Mouse (Mus musculus) kidney, postnatal 25 days (tissue): ENCODE results near the gene Nckap5.

ENCODE experiments used
- DNase-seq, 2 experiments: peaks; one replicate each; pipeline ENCODE4 v3.0.0; 2021; ENCODE audit warnings: mixed read lengths in 2 of 2

The Nckap5 gene

DNA sequence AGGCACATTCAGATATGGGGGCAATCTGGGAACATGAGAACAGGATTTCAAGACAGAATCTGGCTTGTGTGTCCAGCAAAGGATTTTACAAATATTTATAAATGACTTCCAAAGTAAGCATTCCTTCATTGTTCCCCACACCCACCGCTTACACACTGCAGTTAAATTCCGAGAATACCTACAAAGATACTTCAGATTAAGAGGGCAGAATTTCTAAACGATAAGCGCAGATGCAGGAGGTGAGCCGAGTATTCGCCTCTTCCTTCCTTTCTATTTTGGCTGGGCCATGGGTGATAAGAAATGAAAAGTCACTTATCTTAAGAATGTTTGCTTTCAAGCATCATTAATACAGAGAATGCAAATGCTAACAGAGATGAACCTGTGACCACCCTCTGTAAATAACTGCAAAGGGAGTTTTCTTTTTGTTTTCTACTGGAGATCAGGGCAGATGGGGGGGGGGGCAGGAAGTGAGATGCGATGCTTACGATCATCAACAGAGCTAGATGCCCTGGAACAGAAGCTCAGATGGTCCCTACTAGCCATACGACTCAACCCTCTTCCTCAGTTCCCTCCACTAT is 213.0 kb downstream of the Nckap5 start:
- no peak for DNase-seq

DNA sequence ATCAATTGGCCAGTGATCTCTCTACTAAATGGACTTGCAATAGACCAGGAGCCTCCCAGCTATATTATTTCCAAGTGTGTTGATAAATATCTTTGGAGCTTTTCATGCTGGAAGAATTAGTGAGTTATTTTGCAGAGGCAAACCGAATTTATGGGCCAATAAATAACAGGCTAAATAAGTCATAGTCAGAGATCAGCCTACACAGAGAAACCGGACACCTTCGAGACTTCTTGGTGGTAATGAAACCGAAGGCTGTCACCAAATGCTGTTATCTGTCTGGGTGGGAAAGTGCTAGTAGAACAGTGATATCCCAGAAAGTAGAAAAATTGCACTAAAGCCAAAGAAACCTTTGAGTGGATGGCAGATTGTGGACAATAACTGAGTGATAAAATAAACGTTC is 213.6 kb downstream of the Nckap5 start:
- no peak for DNase-seq

- no peak for DNase-seq
Observed at GRCm38 (mm10) chr1:126612916-126613315, 217.7 kb downstream of the Nckap5 start.

DNA sequence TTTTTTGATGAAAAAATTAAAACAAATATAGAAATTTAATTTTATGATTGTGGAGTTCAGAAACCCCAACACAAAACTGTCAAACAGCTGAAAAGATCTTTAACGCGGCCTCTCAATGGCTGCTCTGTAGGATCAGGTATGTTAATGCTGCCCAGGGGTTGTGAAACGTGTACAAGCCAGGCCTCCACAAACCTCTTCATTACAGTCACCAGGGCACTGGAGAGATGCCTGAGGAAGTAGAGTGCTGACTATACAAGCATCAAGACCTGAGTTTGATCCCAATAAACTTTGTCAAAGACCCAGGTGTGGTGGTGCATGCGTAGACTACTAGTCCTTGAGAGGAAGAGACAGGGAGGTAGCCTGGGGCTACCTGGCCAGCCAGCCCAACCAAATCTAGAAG is 222.0 kb downstream of the Nckap5 start:
- no peak for DNase-seq

DNA sequence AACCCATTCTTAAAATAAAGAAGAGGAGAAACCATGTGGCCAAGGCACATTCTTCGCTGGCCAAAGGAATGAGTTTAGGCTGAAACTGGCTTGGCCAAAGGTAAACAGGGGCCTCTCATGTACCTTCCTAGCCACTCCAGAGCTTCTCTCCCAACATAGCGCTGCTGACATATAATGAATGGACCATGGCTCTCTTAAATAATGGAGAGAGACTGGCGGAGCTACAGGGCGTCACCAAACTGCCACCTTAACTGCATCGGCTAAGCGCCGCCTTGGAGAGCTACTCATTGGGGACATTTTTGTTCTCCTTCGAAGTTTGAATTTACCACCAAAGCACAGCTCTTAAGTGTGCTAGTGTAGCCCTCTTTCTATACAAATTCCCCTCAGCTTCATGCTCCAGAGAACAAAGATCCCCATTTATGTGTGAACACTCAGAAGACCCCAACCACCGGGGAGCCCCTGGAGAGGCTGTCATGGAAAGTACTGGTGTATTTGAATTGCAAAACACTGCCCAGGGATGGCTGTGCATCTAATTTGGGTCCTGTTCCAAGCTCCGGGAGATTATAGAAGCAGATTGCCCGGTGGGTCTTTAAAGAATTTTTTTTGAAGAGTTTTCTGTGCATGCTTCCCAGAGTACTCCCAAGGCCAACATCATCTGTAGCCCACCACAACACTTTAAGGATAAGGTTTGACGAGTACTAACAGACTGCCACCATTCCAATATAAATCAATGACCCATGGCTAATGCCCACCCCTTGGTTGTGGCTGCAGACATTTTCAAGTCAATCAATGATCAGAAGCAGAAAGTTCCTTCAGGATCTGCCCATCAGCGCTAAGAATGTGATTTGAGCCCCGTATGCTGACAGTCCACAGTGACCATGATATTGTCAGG is 224.2 kb downstream of the Nckap5 start:
- no peak for DNase-seq

- DNase-seq: peak; percentile 53 to 76
Observed at GRCm38 (mm10) chr1:126604551-126604950, 226.0 kb downstream of the Nckap5 start.

GRCm38 (mm10) chr1:126603771-126604515 is 226.7 kb downstream of the Nckap5 start:
- peak in 1 of 2 experiments; percentile 21 for DNase-seq

DNA sequence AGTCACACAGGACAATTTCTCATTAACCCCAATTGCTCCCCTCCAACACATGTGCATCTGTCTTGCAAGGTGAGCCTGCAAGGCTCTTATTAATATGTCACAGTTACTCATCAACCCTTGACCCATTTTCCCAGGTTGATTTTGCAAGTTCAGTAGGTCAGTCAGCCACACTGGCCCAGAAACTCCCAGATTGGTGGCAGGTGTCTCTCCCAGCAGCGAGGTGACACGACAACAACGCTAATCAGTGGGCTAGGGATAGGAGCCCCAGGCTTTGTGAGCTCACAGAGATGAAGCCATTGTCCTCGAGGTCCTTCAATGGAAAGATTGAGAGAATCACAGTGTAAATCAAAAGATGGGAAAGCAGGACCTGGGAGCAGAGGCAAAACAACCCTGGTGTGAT is 230.0 kb downstream of the Nckap5 start:
- DNase-seq: no peak

DNA sequence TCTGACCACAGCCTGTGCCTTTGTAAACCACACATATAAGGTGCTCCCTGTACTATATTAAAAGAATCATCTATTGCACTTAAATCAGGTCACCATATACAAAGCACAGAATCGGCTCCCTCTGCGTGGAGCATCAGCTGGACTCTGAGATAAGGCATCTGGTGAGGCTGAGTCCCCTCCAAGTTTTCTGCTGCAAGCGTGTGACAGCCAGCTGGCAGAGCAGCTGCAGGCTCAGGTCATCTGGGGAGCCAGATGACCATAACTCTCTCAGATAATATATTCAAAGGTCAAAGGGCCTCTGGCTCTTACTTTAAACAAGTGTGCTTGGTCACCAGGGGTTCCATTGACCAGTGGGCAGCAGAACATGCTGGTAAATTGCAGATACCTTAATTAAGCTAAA is 233.2 kb downstream of the Nckap5 start:
- DNase-seq: peak; percentile 39 to 57

DNA sequence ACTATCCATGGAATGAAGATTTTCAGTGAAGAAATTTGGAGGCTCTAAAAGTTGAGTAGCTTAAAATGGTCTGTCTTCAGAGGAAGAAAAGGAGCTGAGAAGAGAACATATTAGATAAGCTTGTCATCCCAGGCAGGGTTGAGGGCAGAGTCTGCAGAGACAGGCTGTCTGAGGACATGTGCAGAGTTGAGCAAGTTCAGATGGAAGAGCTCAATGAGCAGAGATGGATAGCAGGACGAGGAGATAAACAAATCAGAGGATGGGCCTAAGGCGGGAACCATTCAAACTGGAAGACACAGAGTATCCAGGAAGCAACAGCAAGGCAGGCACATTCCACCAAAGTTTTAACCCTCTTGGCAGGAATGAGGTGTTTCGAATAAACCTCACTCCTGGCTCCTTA is 235.8 kb downstream of the Nckap5 start:
- peak; percentile 14 to 36 for DNase-seq

- DNase-seq: peak; percentile 32 to 60
Observed at GRCm38 (mm10) chr1:126593044-126593805, 237.4 kb downstream of the Nckap5 start.

DNA sequence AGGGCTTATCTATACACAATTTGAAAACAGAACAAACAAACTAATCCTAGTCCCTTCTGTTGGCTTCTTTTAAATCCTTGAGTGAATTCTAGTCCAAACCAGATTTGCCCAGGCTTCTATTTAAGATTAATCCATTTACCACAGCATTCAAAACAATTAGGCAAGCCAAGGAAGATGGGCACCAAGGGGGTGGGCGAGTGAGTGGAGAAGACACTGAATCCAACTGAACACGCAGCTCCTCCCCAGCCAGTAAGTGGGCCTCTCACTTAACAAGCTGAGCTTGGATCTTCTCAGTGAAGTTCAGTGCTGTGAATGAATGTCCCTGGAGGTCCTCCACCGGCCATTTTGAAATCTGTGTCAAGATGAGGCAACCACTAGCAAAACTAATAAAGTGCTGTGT is 239.7 kb downstream of the Nckap5 start:
- no peak for DNase-seq

DNA sequence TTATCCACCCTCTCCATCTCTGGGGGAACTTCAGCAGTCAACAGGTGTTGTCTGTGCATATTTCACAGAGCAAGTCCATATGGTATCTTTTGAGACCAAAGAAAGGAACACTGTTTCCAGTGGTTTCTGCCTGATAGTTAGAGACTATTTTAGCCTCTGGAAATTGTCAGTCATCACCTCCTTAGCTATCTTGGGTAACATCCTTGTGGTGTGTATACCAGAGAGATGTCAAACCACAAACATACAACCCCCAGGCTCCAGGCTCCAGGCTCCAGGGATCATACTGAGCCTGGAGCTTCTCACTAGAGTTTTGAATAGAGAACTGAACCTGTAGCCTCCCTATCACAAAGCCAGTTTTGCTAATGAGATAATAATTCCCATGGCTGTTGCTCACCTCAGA is 252.4 kb downstream of the Nckap5 start:
- DNase-seq: no peak

DNA sequence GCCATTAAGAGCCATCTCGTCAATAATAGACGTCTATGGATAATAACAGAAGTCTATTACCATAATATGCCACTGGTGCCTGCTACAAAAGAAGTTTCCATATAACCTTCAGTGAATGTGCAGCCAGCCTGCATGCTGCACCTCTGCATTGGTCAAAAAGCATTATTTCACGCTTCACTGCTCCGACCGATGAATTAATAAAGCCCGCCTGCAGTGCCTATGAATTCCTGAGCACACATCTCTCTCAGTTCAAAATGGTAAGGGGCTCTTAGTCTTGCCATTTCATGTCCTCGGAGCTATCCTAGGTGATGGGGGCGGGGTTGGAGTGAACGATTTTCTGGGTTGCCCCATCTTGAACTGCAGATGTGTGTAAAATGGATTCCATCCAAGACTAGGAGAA is 256.3 kb downstream of the Nckap5 start:
- no peak for DNase-seq

DNA sequence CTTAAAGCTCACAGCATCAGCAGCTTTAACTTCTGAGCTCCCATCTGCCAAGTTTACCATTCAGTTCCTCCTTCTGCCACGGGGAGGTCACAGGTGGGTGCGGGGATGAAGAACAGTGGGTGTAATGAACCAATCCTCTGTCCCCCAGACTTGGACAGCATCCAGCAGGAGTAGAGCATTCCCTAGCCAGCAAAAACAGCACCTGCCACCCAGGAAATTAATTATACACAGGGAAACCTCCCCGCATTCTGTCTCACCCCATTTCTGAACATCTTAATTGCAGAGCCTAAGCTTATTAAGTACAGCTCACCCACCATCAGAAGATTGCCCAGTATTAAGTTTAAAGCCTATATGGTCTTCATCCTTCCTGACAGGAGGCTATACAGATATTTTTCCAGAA is 256.9 kb downstream of the Nckap5 start:
- DNase-seq: peak in 1 of 2 experiments; percentile 27

DNA sequence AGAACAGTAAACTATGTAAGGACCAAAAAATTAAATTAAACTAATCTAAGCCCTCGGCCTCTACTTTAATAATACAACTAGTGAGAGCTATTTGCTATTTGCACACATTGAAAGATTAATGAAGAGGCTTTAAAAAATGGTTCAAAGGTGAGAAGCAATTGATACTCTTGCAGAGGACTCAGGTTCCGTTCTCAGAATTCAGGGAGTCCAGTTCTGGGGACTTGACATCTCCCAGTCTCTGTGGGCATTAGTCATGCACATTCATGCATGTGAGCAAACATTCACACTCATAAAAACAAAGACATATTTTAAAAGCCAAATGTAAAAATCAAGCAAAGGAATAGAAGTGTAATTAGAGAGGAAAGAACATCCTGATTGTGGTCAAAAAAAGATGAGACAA is 257.5 kb downstream of the Nckap5 start:
- DNase-seq: no peak

DNA sequence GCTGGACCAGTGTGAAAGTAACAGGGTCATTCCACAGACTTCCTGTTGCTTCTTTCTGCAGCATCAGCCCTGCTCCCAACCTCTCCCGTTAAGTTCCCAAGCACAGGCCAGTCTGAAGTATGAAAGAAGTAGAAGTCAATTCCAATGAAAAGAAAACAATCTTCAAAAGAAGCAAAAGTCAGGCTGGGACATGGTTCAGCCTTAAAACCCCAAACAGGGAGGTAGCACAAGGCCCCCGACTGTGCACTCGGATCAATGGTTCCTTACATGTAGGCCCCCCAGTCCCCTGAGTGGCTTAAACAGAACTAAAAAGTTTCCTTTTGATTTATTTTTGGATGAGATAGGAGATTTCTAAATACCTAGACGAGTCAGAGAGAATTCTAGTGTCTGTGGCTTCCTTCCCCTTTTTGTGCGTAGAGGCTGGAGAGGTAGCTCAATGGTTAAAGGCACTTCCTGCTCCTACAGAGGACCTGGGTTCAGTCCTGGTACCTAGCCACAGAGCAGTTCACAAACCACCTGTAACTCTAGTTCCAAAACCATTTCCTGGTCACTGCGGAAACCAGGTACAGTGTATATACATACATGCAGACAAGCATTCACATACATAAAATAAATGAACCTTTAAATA is 260.9 kb downstream of the Nckap5 start:
- DNase-seq: no peak

DNA sequence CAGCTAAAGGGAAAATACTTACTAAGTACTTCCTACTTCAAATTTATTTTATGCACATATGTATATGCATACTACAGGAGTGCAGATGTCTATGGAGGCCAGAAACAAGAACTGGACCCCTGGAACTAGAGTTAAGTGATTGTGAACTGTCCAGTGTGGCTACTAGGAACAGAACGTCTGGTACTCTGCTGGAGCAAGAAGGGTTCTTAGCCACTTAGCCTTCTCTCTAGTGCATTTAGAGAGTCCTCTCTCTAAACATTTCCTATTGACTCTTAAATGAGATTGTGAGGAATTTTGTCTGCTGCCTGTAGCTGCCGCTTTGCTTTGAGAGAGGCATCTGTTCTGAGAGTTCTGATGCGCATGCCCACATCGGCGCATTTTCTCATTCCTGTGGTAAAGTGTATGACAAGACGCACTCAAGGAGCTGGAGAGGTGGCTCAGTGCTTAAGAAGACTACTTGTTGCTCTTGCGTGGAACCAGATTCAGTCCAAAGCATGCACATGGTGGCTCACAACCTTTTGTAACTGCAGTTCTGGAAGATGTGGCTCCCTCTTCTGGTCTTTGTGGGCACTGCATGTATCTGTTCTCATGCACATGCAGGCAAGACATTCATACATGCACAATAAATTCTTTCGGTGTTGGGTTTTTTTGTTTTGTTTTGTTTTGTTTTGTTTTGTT is 261.9 kb downstream of the Nckap5 start:
- peak in 1 of 2 experiments; percentile 62 for DNase-seq

DNA sequence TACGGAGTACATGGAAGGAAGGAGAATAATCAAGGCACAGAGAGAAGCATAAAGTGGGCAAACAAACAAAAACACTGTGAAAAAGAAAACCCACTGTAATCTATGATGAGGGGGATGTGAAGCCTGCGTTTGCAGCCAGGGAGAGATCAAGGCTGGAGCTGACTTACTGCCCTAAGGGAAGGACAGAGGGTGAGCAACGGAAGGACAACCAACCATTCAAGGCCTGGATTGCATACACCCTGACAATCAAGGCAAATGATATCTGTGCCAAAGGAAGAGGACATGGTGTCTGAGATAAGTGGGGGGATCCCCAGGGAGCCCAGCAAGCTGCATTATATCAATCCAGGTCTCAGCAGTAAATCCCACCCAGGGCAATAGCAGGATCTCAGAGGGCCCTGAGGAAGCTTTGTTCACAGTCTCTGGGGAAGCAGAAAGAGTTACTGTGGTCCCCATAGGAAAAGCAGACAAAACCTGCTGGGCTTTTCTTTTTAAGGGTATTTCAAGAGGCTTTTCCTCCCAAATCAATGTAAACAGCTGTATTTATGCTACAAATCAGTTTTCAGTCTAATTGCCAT is 265.4 kb downstream of the Nckap5 start:
- no peak for DNase-seq

DNA sequence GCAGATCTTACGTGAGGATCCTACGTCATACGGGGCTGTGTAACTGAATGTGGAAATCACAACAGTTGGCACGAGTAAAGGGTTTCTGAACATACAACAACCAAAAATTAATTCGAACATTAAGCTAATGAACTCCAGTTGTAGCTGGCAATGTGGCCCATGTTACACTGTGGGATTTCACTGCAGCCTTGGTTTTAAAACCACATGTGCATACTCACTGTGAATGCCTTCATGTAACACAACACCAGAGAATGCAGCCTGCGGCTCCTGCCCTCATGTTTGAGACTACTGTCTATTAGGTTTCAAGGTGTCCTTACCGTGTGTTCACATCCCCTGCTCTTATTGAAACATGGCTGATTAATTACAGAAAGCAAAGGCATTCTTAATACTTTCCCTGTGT is 269.7 kb downstream of the Nckap5 start:
- no peak for DNase-seq

DNA sequence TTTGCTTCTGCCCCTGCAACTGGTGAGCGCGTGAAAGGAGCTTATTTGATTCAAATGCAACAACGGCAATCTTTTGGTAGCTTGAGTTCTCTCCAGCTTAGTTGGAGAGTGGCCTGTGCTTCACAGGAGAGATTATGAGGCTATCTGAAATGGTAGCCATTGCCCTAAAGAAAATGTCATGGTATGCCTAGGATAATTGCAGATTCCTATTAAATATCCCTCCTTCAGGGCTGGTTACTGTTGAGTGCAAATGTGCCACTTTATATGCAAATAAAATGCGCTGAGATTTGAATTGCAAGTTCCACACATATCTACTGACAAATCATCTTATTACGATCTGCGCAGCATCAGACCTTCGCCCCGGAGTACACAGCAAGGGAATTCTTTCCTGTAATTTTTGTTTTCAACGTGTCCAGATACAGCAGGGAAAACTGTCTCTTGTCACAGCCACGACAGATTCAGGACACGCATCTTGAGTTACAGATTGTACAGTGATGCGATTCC is 272.8 kb downstream of the Nckap5 start:
- DNase-seq: no peak
